Mouse (Mus musculus) testis, adult 2 months (tissue): ENCODE results near the gene Hdac11.

Source experiments
- CTCF ChIP-seq: fragments of 200-500 bp; IDR thresholded peaks from 2 replicates; pipeline ENCODE4 v1.5.1; 2012; ENCODE audit warnings: low read depth, mild to moderate bottlenecking, inconsistent platforms, low read length, moderate library complexity; ENCODE audit not compliant: control insufficient read depth, insufficient read depth, insufficient replicate concordance
- POLR2A ChIP-seq: fragments of 200-500 bp; IDR thresholded peaks from 2 replicates; pipeline ENCODE4 v1.6.1; 2012; ENCODE audit warnings: low read depth, mild to moderate bottlenecking, inconsistent platforms, low read length, moderate library complexity; ENCODE audit not compliant: control insufficient read depth

DNA sequence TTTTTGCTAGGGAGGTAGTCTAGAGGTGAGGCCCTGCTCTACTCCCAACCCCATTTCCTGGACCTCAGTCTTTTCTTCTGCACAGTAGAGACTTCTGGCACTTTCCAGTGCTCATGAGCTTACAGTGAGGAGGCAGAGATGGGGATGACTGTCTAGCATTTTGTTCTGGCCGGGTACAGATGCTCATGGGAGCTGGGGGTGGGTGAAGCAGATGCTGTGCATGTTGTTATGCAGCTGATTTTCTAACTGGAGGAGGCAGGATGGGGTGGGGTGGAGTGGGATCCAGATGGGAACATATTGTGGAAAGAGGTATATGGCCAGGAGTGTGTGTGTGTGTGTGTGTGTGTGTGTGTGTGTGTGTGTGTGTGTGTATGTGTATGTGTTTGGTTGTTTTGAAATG is 59.0 kb downstream of the Hdac11 start:
- TF ChIP-seq POLR2A, result no peak
- no peak for TF ChIP-seq CTCF
